Mouse (Mus musculus) brain, embryonic 14.5 days (tissue): ENCODE data around the gene Atrx.

ENCODE experiments used
- CTCF ChIP-seq: fragments of 200-500 bp; IDR thresholded peaks from 2 replicates; pipeline ENCODE4 v1.5.1; 2012; ENCODE audit warnings: inconsistent platforms, mild to moderate bottlenecking, moderate library complexity, borderline replicate concordance; ENCODE audit not compliant: insufficient read depth, insufficient read length; ENCODE audit errors: extremely low read depth
- POLR2A ChIP-seq: fragments of 200-500 bp; IDR thresholded peaks from 2 replicates; pipeline ENCODE4 v1.6.1; 2012; ENCODE audit warnings: mild to moderate bottlenecking, inconsistent platforms, borderline replicate concordance; ENCODE audit not compliant: poor library complexity, insufficient read depth, insufficient read length, severe bottlenecking; ENCODE audit errors: extremely low read depth

- TF ChIP-seq CTCF: no peak
- TF ChIP-seq POLR2A: no peak
Observed at GRCm38 (mm10) chrX:105911728-105912127, 17.5 kb downstream of the Atrx start.
